Mouse (Mus musculus) cortical plate, adult 2 months (tissue): ENCODE data around the gene 2700081O15Rik.

ENCODE experiments used
- CTCF ChIP-seq: fragments of 200-500 bp; IDR thresholded peaks from 2 replicates; pipeline ENCODE4 v1.5.1; 2011; ENCODE audit warnings: mild to moderate bottlenecking, control low read depth, low read length; ENCODE audit not compliant: insufficient read depth; ENCODE audit errors: extremely low read depth
- POLR2A ChIP-seq: fragments of 200-500 bp; IDR thresholded peaks from 2 replicates; pipeline ENCODE4 v1.6.1; 2011; ENCODE audit warnings: mild to moderate bottlenecking, low read length, control low read depth; ENCODE audit not compliant: insufficient read depth; ENCODE audit errors: extremely low read depth

DNA sequence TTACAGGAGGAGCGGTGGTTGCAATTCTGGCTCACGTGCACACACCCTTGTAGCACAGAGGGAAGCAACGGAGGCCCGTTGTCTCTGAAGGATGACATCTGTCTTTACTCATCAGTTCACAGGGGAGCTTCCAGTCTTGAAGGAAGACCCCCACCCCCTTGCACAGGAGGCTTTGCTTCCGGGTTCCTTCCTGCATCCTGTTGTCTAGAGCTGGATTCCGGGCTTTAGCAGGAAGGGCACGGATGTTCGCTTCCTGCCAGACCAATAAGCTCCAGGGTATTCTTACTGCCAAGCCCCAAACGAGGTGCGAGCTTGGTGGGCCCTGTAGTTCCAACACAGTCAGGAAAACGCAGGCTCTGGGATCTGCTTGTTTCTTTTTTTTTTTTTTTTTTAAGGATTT lies 16.8 kb upstream of the 2700081O15Rik start:
- TF ChIP-seq CTCF (no peak), POLR2A (no peak)
